Mouse (Mus musculus) frontal cortex, postnatal 10 days (tissue): Measurements from ENCODE around the gene Sun1.

Experiments used
- DNase-seq, 2 experiments: peaks; one replicate each; pipeline ENCODE4 v3.0.0; 2022; ENCODE audit warnings: low spot score in 2 of 2, mixed read lengths in 1 of 2

Gene Sun1

GRCm38 (mm10) chr5:139208183-139208582, 7.7 kb downstream of the Sun1 start:
- no peak for DNase-seq

- no peak for DNase-seq
Observed at GRCm38 (mm10) chr5:139208871-139209684, 8.6 kb downstream of the Sun1 start.

- DNase-seq: no peak
Observed at GRCm38 (mm10) chr5:139209685-139210026, 9.2 kb downstream of the Sun1 start.

GRCm38 (mm10) chr5:139211737-139212385, 11.4 kb downstream of the Sun1 start:
- no peak for DNase-seq

GRCm38 (mm10) chr5:139214298-139214697, 13.9 kb downstream of the Sun1 start:
- DNase-seq: no peak

- DNase-seq: no peak
Observed at GRCm38 (mm10) chr5:139215184-139215583, 14.7 kb downstream of the Sun1 start.

- DNase-seq: no peak
Observed at GRCm38 (mm10) chr5:139216121-139216520, 15.7 kb downstream of the Sun1 start.

- no peak for DNase-seq
Observed at GRCm38 (mm10) chr5:139216774-139217173, 16.3 kb downstream of the Sun1 start.

- no peak for DNase-seq
Observed at GRCm38 (mm10) chr5:139220006-139220515, 19.6 kb downstream of the Sun1 start.

- no peak for DNase-seq
Observed at GRCm38 (mm10) chr5:139220610-139221009, 20.2 kb downstream of the Sun1 start.

GRCm38 (mm10) chr5:139223331-139223730, 22.9 kb downstream of the Sun1 start:
- DNase-seq: no peak

GRCm38 (mm10) chr5:139227236-139227635, 26.8 kb downstream of the Sun1 start:
- no peak for DNase-seq

GRCm38 (mm10) chr5:139227645-139228044, 27.2 kb downstream of the Sun1 start:
- no peak for DNase-seq

GRCm38 (mm10) chr5:139228318-139228717, 27.9 kb downstream of the Sun1 start:
- no peak for DNase-seq

GRCm38 (mm10) chr5:139229716-139230115, 29.3 kb downstream of the Sun1 start:
- no peak for DNase-seq

- DNase-seq: no peak
Observed at GRCm38 (mm10) chr5:139232083-139232482, 31.6 kb downstream of the Sun1 start.

- no peak for DNase-seq
Observed at GRCm38 (mm10) chr5:139234423-139234822, 34.0 kb downstream of the Sun1 start.

GRCm38 (mm10) chr5:139237436-139237835, 37.0 kb downstream of the Sun1 start:
- DNase-seq: no peak

GRCm38 (mm10) chr5:139241022-139241761, 40.8 kb downstream of the Sun1 start:
- no peak for DNase-seq

- no peak for DNase-seq
Observed at GRCm38 (mm10) chr5:139243384-139243783, 42.9 kb downstream of the Sun1 start.

- DNase-seq: no peak
Observed at GRCm38 (mm10) chr5:139247767-139248166, 47.3 kb downstream of the Sun1 start.

- no peak for DNase-seq
Observed at GRCm38 (mm10) chr5:139248846-139249245, 48.4 kb downstream of the Sun1 start.
